Mouse (Mus musculus): ENCODE data around the gene Sdk2. TPM values are rescaled to one million over a fixed set of nuclear protein-coding genes. Genes with fewer than 3 reads are reported as not detected.

Gene Sdk2
- polyA plus RNA-seq, 1 experiment from 2014 or later = 3.0 TPM

GRCm38 (mm10) chr11:113972517-113972872 lies 94.4 kb downstream of the Sdk2 start:
- ATAC-seq = no peak
- Histone ChIP-seq H3K36me3 (ENCODE audit: control insufficient read depth, insufficient read depth, low read length) (no peaks in the 10 kb centered on the region), H3K9me3 (replicated peaks; ENCODE audit: control insufficient read depth, low read length, poor library complexity, severe bottlenecking) (no peaks in the 10 kb centered on the region), H3K27ac (ENCODE audit: low read length) (peak overlapping the region; percentile 34; the same call in 1 of the 2 replicates), H3K27me3 (ENCODE audit: control insufficient read depth, insufficient read depth, low read depth, low read length) (no peaks in the 10 kb centered on the region), H3K4me2 (ENCODE audit: low read length) (no peak overlapping the region), H3K4me1 (ENCODE audit: control insufficient read depth, insufficient read depth, low read length) (peaks cover 16% of the 10 kb centered on the region), H3K9ac (ENCODE audit: low read depth, low read length) (no peak overlapping the region), H3K4me3 (ENCODE audit: low read depth, low read length) (no peak overlapping the region)
- WGBS = 74% methylated on average over 3 of the region's 3 CpGs

GRCm38 (mm10) chr11:113971609-113972516 lies 95.0 kb downstream of the Sdk2 start:
- no peak overlapping the region for H3K4me2 ChIP-seq (ENCODE audit: low read length)
- peaks cover 16% of the 10 kb centered on the region for H3K4me1 ChIP-seq (ENCODE audit: control insufficient read depth, insufficient read depth, low read length)
- 72% methylated on average over 19 of the region's 19 CpGs for WGBS
- peak; percentile 40; the same call in 1 of the 2 replicates for ATAC-seq
- no peak overlapping the region for H3K9ac ChIP-seq (ENCODE audit: low read depth, low read length)
- no peak overlapping the region for H3K4me3 ChIP-seq (ENCODE audit: low read depth, low read length)
- H3K36me3 ChIP-seq (ENCODE audit: control insufficient read depth, insufficient read depth, low read length) = no peaks in the 10 kb centered on the region; the same call in 1 of the 2 replicates
- peaks cover 3% of the 10 kb centered on the region for H3K9me3 ChIP-seq (replicated peaks; ENCODE audit: control insufficient read depth, low read length, poor library complexity, severe bottlenecking)
- H3K27ac ChIP-seq (ENCODE audit: low read length) = peak overlapping the region; percentile 34; the same call in 1 of the 2 replicates
- H3K27me3 ChIP-seq (ENCODE audit: control insufficient read depth, insufficient read depth, low read depth, low read length) = no peaks in the 10 kb centered on the region

- 71% methylated on average over 2 of the region's 2 CpGs for WGBS
- H3K27ac ChIP-seq (ENCODE audit: low read length) = no peak overlapping the region
- peaks cover 12% of the 10 kb centered on the region for H3K4me1 ChIP-seq (ENCODE audit: control insufficient read depth, insufficient read depth, low read length)
- H3K9me3 ChIP-seq (replicated peaks; ENCODE audit: control insufficient read depth, low read length, poor library complexity, severe bottlenecking) = peaks cover 6% of the 10 kb centered on the region
- no peaks in the 10 kb centered on the region; the same call in 1 of the 2 replicates for H3K36me3 ChIP-seq (ENCODE audit: control insufficient read depth, insufficient read depth, low read length)
- H3K27me3 ChIP-seq (ENCODE audit: control insufficient read depth, insufficient read depth, low read depth, low read length) = no peaks in the 10 kb centered on the region
- ATAC-seq = no peak
- no peak overlapping the region for H3K9ac ChIP-seq (ENCODE audit: low read depth, low read length)
- H3K4me2 ChIP-seq (ENCODE audit: low read length) = no peak overlapping the region
- H3K4me3 ChIP-seq (ENCODE audit: low read depth, low read length) = no peak overlapping the region
Measured at GRCm38 (mm10) chr11:113970026-113970425, 96.8 kb downstream of the Sdk2 start.

- H3K36me3 ChIP-seq (ENCODE audit: control insufficient read depth, insufficient read depth, low read length) = no peaks in the 10 kb centered on the region; the same call in 1 of the 2 replicates
- no peaks in the 10 kb centered on the region for H3K27me3 ChIP-seq (ENCODE audit: control insufficient read depth, insufficient read depth, low read depth, low read length)
- no peak for ATAC-seq
- no peaks in the 10 kb centered on the region for H3K4me1 ChIP-seq (ENCODE audit: control insufficient read depth, insufficient read depth, low read length)
- peaks cover 6% of the 10 kb centered on the region for H3K9me3 ChIP-seq (replicated peaks; ENCODE audit: control insufficient read depth, low read length, poor library complexity, severe bottlenecking)
- WGBS = 95% methylated on average over 1 of the region's 1 CpGs
- no peak overlapping the region for H3K4me3 ChIP-seq (ENCODE audit: low read depth, low read length)
- H3K4me2 ChIP-seq (ENCODE audit: low read length) = no peak overlapping the region
- no peak overlapping the region for H3K27ac ChIP-seq (ENCODE audit: low read length)
- H3K9ac ChIP-seq (ENCODE audit: low read depth, low read length) = no peak overlapping the region
Measured at GRCm38 (mm10) chr11:113965214-113965613, 101.6 kb downstream of the Sdk2 start.

GRCm38 (mm10) chr11:113962751-113963150 lies 104.1 kb downstream of the Sdk2 start:
- no peak for ATAC-seq
- H3K4me3 ChIP-seq (ENCODE audit: low read depth, low read length) = no peak overlapping the region
- 89% methylated on average over 3 of the region's 3 CpGs for WGBS
- H3K4me1 ChIP-seq (ENCODE audit: control insufficient read depth, insufficient read depth, low read length) = no peaks in the 10 kb centered on the region
- no peak overlapping the region for H3K27ac ChIP-seq (ENCODE audit: low read length)
- H3K36me3 ChIP-seq (ENCODE audit: control insufficient read depth, insufficient read depth, low read length) = no peaks in the 10 kb centered on the region; the same call in 1 of the 2 replicates
- H3K27me3 ChIP-seq (ENCODE audit: control insufficient read depth, insufficient read depth, low read depth, low read length) = no peaks in the 10 kb centered on the region
- no peak overlapping the region for H3K4me2 ChIP-seq (ENCODE audit: low read length)
- H3K9me3 ChIP-seq (replicated peaks; ENCODE audit: control insufficient read depth, low read length, poor library complexity, severe bottlenecking) = peaks cover 6% of the 10 kb centered on the region
- no peak overlapping the region for H3K9ac ChIP-seq (ENCODE audit: low read depth, low read length)

GRCm38 (mm10) chr11:113951616-113951988 lies 115.2 kb downstream of the Sdk2 start:
- no peak for ATAC-seq
- Histone ChIP-seq H3K36me3 (ENCODE audit: control insufficient read depth, insufficient read depth, low read length) (no peaks in the 10 kb centered on the region), H3K4me1 (ENCODE audit: control insufficient read depth, insufficient read depth, low read length) (peaks cover 20% of the 10 kb centered on the region), H3K9me3 (replicated peaks; ENCODE audit: control insufficient read depth, low read length, poor library complexity, severe bottlenecking) (no peaks in the 10 kb centered on the region), H3K27ac (ENCODE audit: low read length) (peak overlapping the region; percentile 47; the same call in 1 of the 2 replicates), H3K4me2 (ENCODE audit: low read length) (peak overlapping the region; percentile 14), H3K9ac (ENCODE audit: low read depth, low read length) (no peak overlapping the region; the same call in 1 of the 2 replicates), H3K4me3 (ENCODE audit: low read depth, low read length) (no peak overlapping the region), H3K27me3 (ENCODE audit: control insufficient read depth, insufficient read depth, low read depth, low read length) (no peaks in the 10 kb centered on the region)
- WGBS = 13% methylated on average over 15 of the region's 15 CpGs

- peak; percentile 49; the same call in 1 of the 2 replicates for ATAC-seq
- H3K4me2 ChIP-seq (ENCODE audit: low read length) = peak overlapping the region; percentile 14
- H3K4me3 ChIP-seq (ENCODE audit: low read depth, low read length) = no peak overlapping the region
- no peaks in the 10 kb centered on the region for H3K9me3 ChIP-seq (replicated peaks; ENCODE audit: control insufficient read depth, low read length, poor library complexity, severe bottlenecking)
- peaks cover 22% of the 10 kb centered on the region for H3K4me1 ChIP-seq (ENCODE audit: control insufficient read depth, insufficient read depth, low read length)
- H3K27ac ChIP-seq (ENCODE audit: low read length) = peak overlapping the region; percentile 47; the same call in 1 of the 2 replicates
- H3K36me3 ChIP-seq (ENCODE audit: control insufficient read depth, insufficient read depth, low read length) = no peaks in the 10 kb centered on the region
- WGBS = 26% methylated on average over 7 of the region's 7 CpGs
- no peak overlapping the region for H3K9ac ChIP-seq (ENCODE audit: low read depth, low read length)
- no peaks in the 10 kb centered on the region for H3K27me3 ChIP-seq (ENCODE audit: control insufficient read depth, insufficient read depth, low read depth, low read length)
Measured at GRCm38 (mm10) chr11:113950904-113951615, 115.8 kb downstream of the Sdk2 start.

GRCm38 (mm10) chr11:113948676-113949075 lies 118.2 kb downstream of the Sdk2 start:
- H3K9ac ChIP-seq (ENCODE audit: low read depth, low read length) = no peak overlapping the region
- no peaks in the 10 kb centered on the region for H3K36me3 ChIP-seq (ENCODE audit: control insufficient read depth, insufficient read depth, low read length)
- peaks cover 22% of the 10 kb centered on the region for H3K4me1 ChIP-seq (ENCODE audit: control insufficient read depth, insufficient read depth, low read length)
- no peak overlapping the region for H3K4me2 ChIP-seq (ENCODE audit: low read length)
- no peaks in the 10 kb centered on the region for H3K27me3 ChIP-seq (ENCODE audit: control insufficient read depth, insufficient read depth, low read depth, low read length)
- no peaks in the 10 kb centered on the region for H3K9me3 ChIP-seq (replicated peaks; ENCODE audit: control insufficient read depth, low read length, poor library complexity, severe bottlenecking)
- no peak overlapping the region for H3K27ac ChIP-seq (ENCODE audit: low read length)
- no peak overlapping the region for H3K4me3 ChIP-seq (ENCODE audit: low read depth, low read length)
- 78% methylated on average over 8 of the region's 8 CpGs for WGBS
- no peak for ATAC-seq

Data from midbrain, embryonic 16.5 days (tissue).